9 mouse cellular contexts compared by ENCODE assay signal in genomic region chrX:36989752-36990404, GRCm38 (mm10). TPM values are rescaled to one million over a fixed set of nuclear protein-coding genes. Genes with fewer than 3 reads are reported as not detected.
DNase-seq lines count a peak whose midpoint lies in the region; ATAC-seq lines count a peak whose summit lies in the region.
"Had no signal": no experiment of that assay in that cellular context is flagged by ENCODE, and none has a peak within 500 bp of the region (broad histone marks: within the 10 kb centered on the region; RNA-seq: fewer than 3 reads in every experiment).

No protein-coding gene starts in this region.

- WGBS in lung, embryonic 16.5 days: 29% methylated on average over 7 of the region's 11 CpGs
- WGBS in heart, embryonic 16.5 days: 12% methylated on average over 11 of the region's 11 CpGs

- H3K9me3 ChIP-seq in lung, embryonic 16.5 days (ENCODE audit: control insufficient read depth, low read length): no peaks in the 10 kb centered on the region
- H3K9me3 ChIP-seq in heart, embryonic 16.5 days (replicated peaks; ENCODE audit: control insufficient read depth, low read length): no peaks in the 10 kb centered on the region

- H3K36me3 ChIP-seq in lung, embryonic 16.5 days (ENCODE audit: control insufficient read depth, insufficient read depth, low read length): no peaks in the 10 kb centered on the region
- H3K36me3 ChIP-seq in heart, embryonic 16.5 days (ENCODE audit: control insufficient read depth, insufficient read depth): no peaks in the 10 kb centered on the region

- H3K9ac ChIP-seq in lung, embryonic 16.5 days (ENCODE audit: low read length): no peak overlapping the region
- peak overlapping the region; percentile 85 for H3K9ac ChIP-seq in heart, embryonic 16.5 days (ENCODE audit: low read length)

- DNase-seq in adrenal gland, postnatal 10 days: peak; percentile 7
- no peak for DNase-seq in adrenal gland, postnatal 14 days
- no peak for DNase-seq in lung, postnatal 36 days
- no peak for DNase-seq in c-Kit-positive CD71-positive TER-119-positive erythroid progenitor cells, embryonic 14.5 days (ENCODE audit: low spot score)
- DNase-seq in layer of hippocampus, postnatal 14 days (ENCODE audit: low spot score in 2 of 2): no peak

- H3K4me3 ChIP-seq in lung, embryonic 16.5 days (ENCODE audit: low read length): peak overlapping the region; percentile 52
- H3K4me3 ChIP-seq in heart, embryonic 16.5 days (ENCODE audit: low read length): peak overlapping the region; percentile 77

- peak overlapping the region; percentile 76 for H3K4me2 ChIP-seq in lung, embryonic 16.5 days (ENCODE audit: low read depth, low read length)
- H3K4me2 ChIP-seq in heart, embryonic 16.5 days (ENCODE audit: low read depth, low read length): peak overlapping the region; percentile 64

- H3K4me1 ChIP-seq in lung, embryonic 16.5 days (replicated peaks; ENCODE audit: control insufficient read depth, insufficient read depth, low read length): no peaks in the 10 kb centered on the region
- peaks cover 10% of the 10 kb centered on the region for H3K4me1 ChIP-seq in heart, embryonic 16.5 days (ENCODE audit: control insufficient read depth, insufficient read depth, low read length)

- no peak overlapping the region for H3K27ac ChIP-seq in lung, embryonic 16.5 days (ENCODE audit: low read length)
- H3K27ac ChIP-seq in heart, embryonic 16.5 days (ENCODE audit: low read length): peak overlapping the region; percentile 88

- no peak for ATAC-seq in lung, embryonic 16.5 days (ENCODE audit: low read depth)
- peak; percentile 7; the same call in 1 of the 2 replicates for ATAC-seq in heart, embryonic 16.5 days (replicated peaks; ENCODE audit: extremely low read depth, insufficient read depth, low FRiP score)
- ATAC-seq in megakaryocyte progenitor cell, adult 5-6 weeks (replicated peaks; ENCODE audit: poor library complexity): peak; percentile 4; the same call in 1 of the 2 replicates

- H3K27me3 ChIP-seq in lung, embryonic 16.5 days (ENCODE audit: control insufficient read depth, insufficient read depth, low read depth, low read length): no peaks in the 10 kb centered on the region
- no peaks in the 10 kb centered on the region for H3K27me3 ChIP-seq in heart, embryonic 16.5 days (ENCODE audit: control insufficient read depth, insufficient read depth, low read length)

RNA-seq across cellular contexts. Expression of gene Sept6, which starts 1.7 kb away (rescaled TPM):
- total RNA-seq in adrenal gland, postnatal 10 days (2021): 10 to 100 TPM; 15.8 to 22.4 TPM
- 17.6 and 22.6 TPM in 2 replicates for total RNA-seq in adrenal gland, postnatal 14 days (2021)
- 16.7 and 18.6 TPM in 2 replicates for polyA plus RNA-seq in lung, embryonic 16.5 days (2015; fragmentation: Nextera tagmentation; extraction: Ambion mirVana)
- 49.7 and 50.3 TPM in 2 replicates for polyA plus RNA-seq in heart, embryonic 16.5 days (2015; fragmentation: Nextera tagmentation; extraction: Ambion mirVana)
- 50.1 and 53.5 TPM in 2 replicates for total RNA-seq in megakaryocyte progenitor cell, adult 5-6 weeks (2015)
- total RNA-seq in megakaryocyte progenitor cell, adult 5-6 weeks (2017): 42.1 and 44.1 TPM in 2 replicates
- 10 to 100 TPM; 48.8 to 49.9 TPM for total RNA-seq in layer of hippocampus, postnatal 14 days (2021)

RNA-seq across cellular contexts. Expression of gene Sowahd, which starts 58.8 kb away (rescaled TPM):
- total RNA-seq in adrenal gland, postnatal 10 days (2021): under 1 TPM; 0.27 to 0.30 TPM
- total RNA-seq in adrenal gland, postnatal 14 days (2021): 0.37 and 0.71 TPM in 2 replicates
- polyA plus RNA-seq in lung, embryonic 16.5 days (2015; fragmentation: Nextera tagmentation; extraction: Ambion mirVana): not detected in 2 replicates
- 0.15 and 0.24 TPM in 2 replicates for polyA plus RNA-seq in heart, embryonic 16.5 days (2015; fragmentation: Nextera tagmentation; extraction: Ambion mirVana)
- total RNA-seq in megakaryocyte progenitor cell, adult 5-6 weeks (2015): 0.12 and 0.25 TPM in 2 replicates
- total RNA-seq in megakaryocyte progenitor cell, adult 5-6 weeks (2017): 1.00 and 3.4 TPM in 2 replicates
- total RNA-seq in layer of hippocampus, postnatal 14 days (2021): not detected
- total RNA-seq: heart, adult 18-20 months had no signal
